ENCODE assay signal across 9 mouse cellular contexts in genomic region chr9:23027377-23028313, GRCm38 (mm10).
DNase-seq lines count a peak whose midpoint lies in the region; ATAC-seq and TF ChIP-seq lines count a peak whose summit lies in the region.
"Had no signal": no experiment of that assay in that cellular context is flagged by ENCODE, and none has a peak within 500 bp of the region (broad histone marks: within the 10 kb centered on the region; RNA-seq: fewer than 3 reads in every experiment).

No protein-coding gene starts in this region.

- H3K9ac ChIP-seq in heart, embryonic 12.5 days = no peak overlapping the region
- no peak overlapping the region for H3K9ac ChIP-seq in forebrain, embryonic 13.5 days
- H3K9ac ChIP-seq in hindbrain, embryonic 15.5 days = no peak overlapping the region
- no peak overlapping the region for H3K9ac ChIP-seq in stomach, postnatal 0 days (ENCODE audit: low read length)
- H3K9ac ChIP-seq: liver, embryonic 13.5 days had no signal

- H3K4me2 ChIP-seq in heart, embryonic 12.5 days = no peak overlapping the region
- no peak overlapping the region for H3K4me2 ChIP-seq in forebrain, embryonic 13.5 days
- no peak overlapping the region for H3K4me2 ChIP-seq in hindbrain, embryonic 15.5 days
- no peak overlapping the region for H3K4me2 ChIP-seq in stomach, postnatal 0 days (replicated peaks; ENCODE audit: low read depth)
- H3K4me2 ChIP-seq: liver, embryonic 13.5 days had no signal

- WGBS in heart, embryonic 12.5 days = 72% methylated on average over 9 of the region's 9 CpGs
- WGBS in forebrain, embryonic 13.5 days = 34% methylated on average over 9 of the region's 9 CpGs
- WGBS in hindbrain, embryonic 15.5 days = 39% methylated on average over 9 of the region's 9 CpGs
- WGBS in midbrain, embryonic 10.5 days = 28% methylated on average over 9 of the region's 9 CpGs
- WGBS in stomach, postnatal 0 days = 73% methylated on average over 9 of the region's 9 CpGs

- H3K27me3 ChIP-seq in heart, embryonic 12.5 days (replicated peaks) = no peaks in the 10 kb centered on the region
- no peaks in the 10 kb centered on the region for H3K27me3 ChIP-seq in forebrain, embryonic 13.5 days
- H3K27me3 ChIP-seq in hindbrain, embryonic 15.5 days = no peaks in the 10 kb centered on the region
- peaks cover 32% of the 10 kb centered on the region for H3K27me3 ChIP-seq in midbrain, embryonic 10.5 days (ENCODE audit: low read depth, poor library complexity, severe bottlenecking)
- no peaks in the 10 kb centered on the region for H3K27me3 ChIP-seq in stomach, postnatal 0 days (ENCODE audit: control insufficient read depth, insufficient read depth, low read length)
- H3K27me3 ChIP-seq: liver, embryonic 13.5 days had no signal

- TF ChIP-seq EP300 in stomach, postnatal 0 days (optimal IDR thresholded peaks at IDR 0.05) = no peak

- H3K4me1 ChIP-seq in heart, embryonic 12.5 days (replicated peaks) = peaks cover 28% of the 10 kb centered on the region
- peaks cover 5% of the 10 kb centered on the region; the same call in 1 of the 2 replicates for H3K4me1 ChIP-seq in forebrain, embryonic 13.5 days
- H3K4me1 ChIP-seq in hindbrain, embryonic 15.5 days (replicated peaks) = peaks cover 4% of the 10 kb centered on the region; the same call in 1 of the 2 replicates
- peaks cover 8% of the 10 kb centered on the region for H3K4me1 ChIP-seq in midbrain, embryonic 10.5 days
- peaks cover 4% of the 10 kb centered on the region; the same call in 1 of the 2 replicates for H3K4me1 ChIP-seq in stomach, postnatal 0 days (replicated peaks; ENCODE audit: control insufficient read depth, insufficient read depth)
- H3K4me1 ChIP-seq: liver, embryonic 13.5 days had no signal

- no peak overlapping the region for H3K4me3 ChIP-seq in heart, embryonic 12.5 days
- H3K4me3 ChIP-seq in forebrain, embryonic 13.5 days = no peak overlapping the region
- no peak overlapping the region for H3K4me3 ChIP-seq in hindbrain, embryonic 15.5 days
- no peak overlapping the region for H3K4me3 ChIP-seq in midbrain, embryonic 10.5 days
- no peak overlapping the region for H3K4me3 ChIP-seq in stomach, postnatal 0 days (ENCODE audit: low read depth, low read length)
- H3K4me3 ChIP-seq: liver, embryonic 13.5 days had no signal

- H3K27ac ChIP-seq in heart, embryonic 12.5 days (ENCODE audit: poor library complexity, severe bottlenecking) = no peak overlapping the region
- H3K27ac ChIP-seq in forebrain, embryonic 13.5 days = no peak overlapping the region
- no peak overlapping the region for H3K27ac ChIP-seq in hindbrain, embryonic 15.5 days (replicated peaks)
- H3K27ac ChIP-seq in midbrain, embryonic 10.5 days (replicated peaks) = no peak overlapping the region; the same call in 1 of the 2 replicates
- no peak overlapping the region for H3K27ac ChIP-seq in stomach, postnatal 0 days (replicated peaks)
- H3K27ac ChIP-seq: liver, embryonic 13.5 days had no signal

- DNase-seq in heart, adult 11 months = peak; percentile 92
- peak; percentile 87 for DNase-seq in brain, adult 2 months (ENCODE audit: low read depth, low spot score)
- DNase-seq in layer of hippocampus, postnatal 25 days (ENCODE audit: extremely low spot score in 1 of 2, low spot score in 1 of 2) = peak; percentile 30 to 75
- DNase-seq in midbrain, embryonic 10.5 days (ENCODE audit: low spot score) = peak; percentile 63
- peak; percentile 61 for DNase-seq in stomach, postnatal 0 days (ENCODE audit: low spot score)
- DNase-seq: liver, embryonic 13.5 days had no signal

- H3K9me3 ChIP-seq in heart, embryonic 12.5 days (replicated peaks) = no peaks in the 10 kb centered on the region
- H3K9me3 ChIP-seq in forebrain, embryonic 13.5 days (replicated peaks) = no peaks in the 10 kb centered on the region
- H3K9me3 ChIP-seq in hindbrain, embryonic 15.5 days = no peaks in the 10 kb centered on the region
- H3K9me3 ChIP-seq in midbrain, embryonic 10.5 days (replicated peaks) = no peaks in the 10 kb centered on the region
- no peaks in the 10 kb centered on the region for H3K9me3 ChIP-seq in stomach, postnatal 0 days (ENCODE audit: control insufficient read depth, low read length)
- H3K9me3 ChIP-seq: liver, embryonic 13.5 days had no signal

- no peaks in the 10 kb centered on the region for H3K36me3 ChIP-seq in heart, embryonic 12.5 days
- H3K36me3 ChIP-seq in forebrain, embryonic 13.5 days (ENCODE audit: poor library complexity, severe bottlenecking) = no peaks in the 10 kb centered on the region
- H3K36me3 ChIP-seq in hindbrain, embryonic 15.5 days = no peaks in the 10 kb centered on the region
- H3K36me3 ChIP-seq in midbrain, embryonic 10.5 days = no peaks in the 10 kb centered on the region
- no peaks in the 10 kb centered on the region for H3K36me3 ChIP-seq in stomach, postnatal 0 days (ENCODE audit: control insufficient read depth, insufficient read depth, low read length)
- H3K36me3 ChIP-seq: liver, embryonic 13.5 days had no signal

- peak; percentile 91 for TF ChIP-seq CTCF in stomach, postnatal 0 days (IDR thresholded peaks at IDR 0.05; ENCODE audit: low read depth)

- ATAC-seq in heart, embryonic 12.5 days (ENCODE audit: insufficient number of reproducible peaks, low FRiP score) = no peak
- peak; percentile 52; the same call in 1 of the 2 replicates for ATAC-seq in forebrain, embryonic 13.5 days
- ATAC-seq in hindbrain, embryonic 15.5 days (ENCODE audit: low FRiP score, low read depth) = peak; percentile 79; the same call in 1 of the 2 replicates
- no peak for ATAC-seq in stomach, postnatal 0 days (ENCODE audit: low FRiP score, low TSS enrichment)

Comparison
In these comparisons a context has a peak if more than half of its experiments do, and no peak if none do; other contexts are left out.
1. ATAC-seq: peak in forebrain, embryonic 13.5 days (single experiment) and hindbrain, embryonic 15.5 days (single experiment); none in heart, embryonic 12.5 days (single experiment) and stomach, postnatal 0 days (single experiment).
2. Peak in every context shown above with its lines, with median percentiles within 50 percentile points of each other: DNase-seq.